Mouse (Mus musculus) bone marrow macrophage, adult 2 months (primary cell): Measurements from ENCODE around the gene Tshr.

ENCODE experiments used
- CTCF ChIP-seq: IDR thresholded peaks from 2 replicates; pipeline ENCODE4 v1.5.1; 2012; ENCODE audit warnings: low read depth, mild to moderate bottlenecking, low read length, moderate library complexity
- POLR2A ChIP-seq: IDR thresholded peaks from 2 replicates; pipeline ENCODE4 v1.6.1; 2012; ENCODE audit warnings: mild to moderate bottlenecking, low read depth, low read length, borderline replicate concordance

GRCm38 (mm10) chr12:91588176-91588669 lies 203.9 kb downstream of the Tshr start:
- TF ChIP-seq CTCF, result no peak
- peak; percentile 96 for TF ChIP-seq POLR2A
